14 mouse cellular contexts compared by ENCODE assay signal in the genomic region with DNA sequence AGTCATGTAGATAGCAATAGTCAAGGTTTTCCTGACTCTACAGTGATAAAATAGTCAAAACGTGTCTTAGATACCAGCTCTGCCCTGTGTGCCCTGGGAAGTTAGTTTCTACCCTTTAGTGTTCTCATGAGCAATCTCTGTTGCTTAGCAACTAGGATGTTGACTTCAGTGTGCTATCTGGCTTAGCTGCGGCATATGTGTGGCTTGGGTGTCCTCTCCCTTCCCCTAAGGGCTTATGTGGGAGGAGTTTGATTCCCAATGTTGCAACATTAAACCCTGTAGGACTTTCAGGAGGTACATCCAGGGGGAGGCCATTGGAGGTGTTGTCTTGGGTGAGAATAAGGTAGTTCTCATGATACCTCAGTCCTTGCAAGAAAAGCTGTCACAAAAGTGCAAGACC.
A peak's percentile ranks its signal among the peaks of the same experiment; 100 is the strongest.
DNase-seq lines count a peak whose midpoint lies in the region; ATAC-seq and TF ChIP-seq lines count a peak whose summit lies in the region.
"Had no signal": no experiment of that assay in that cellular context is flagged by ENCODE, and none has a peak within 500 bp of the region (broad histone marks: within the 10 kb centered on the region; RNA-seq: fewer than 3 reads in every experiment).

No protein-coding gene starts in this region.

- TF ChIP-seq POLR2A in heart, adult 2 months (IDR thresholded peaks at IDR 0.05; ENCODE audit: insufficient read depth, low read depth, low read length), result no peak
- TF ChIP-seq POLR2A in cerebellum, adult 2 months (IDR thresholded peaks at IDR 0.05; ENCODE audit: borderline replicate concordance, insufficient read depth, low read length), result no peak

- H3K9ac ChIP-seq in heart, embryonic 16.5 days (ENCODE audit: low read length), result no peak overlapping the region
- H3K9ac ChIP-seq in heart, adult 2 months (ENCODE audit: low read depth, low read length), result no peak overlapping the region
- H3K9ac ChIP-seq: liver, embryonic 15.5 days; neural tube, embryonic 12.5 days had no signal

- TF ChIP-seq CTCF in heart, adult 2 months (IDR thresholded peaks at IDR 0.05), result no peak
- TF ChIP-seq CTCF in cerebellum, adult 2 months (IDR thresholded peaks at IDR 0.05; ENCODE audit: borderline replicate concordance, insufficient read depth, low read depth, low read length), result no peak

- no peaks in the 10 kb centered on the region for H3K36me3 ChIP-seq in heart, embryonic 16.5 days (ENCODE audit: control insufficient read depth, insufficient read depth)
- H3K36me3 ChIP-seq in heart, adult 2 months (ENCODE audit: control insufficient read depth, insufficient read depth, low read length), result no peaks in the 10 kb centered on the region
- H3K36me3 ChIP-seq: G1E; liver, embryonic 15.5 days; neural tube, embryonic 12.5 days had no signal

- 16% methylated on average over 2 of the region's 2 CpGs for WGBS in heart, embryonic 16.5 days
- 18% methylated on average over 2 of the region's 2 CpGs for WGBS in heart, adult 2 months
- WGBS in cerebellum, adult 2 months, result 73% methylated on average over 2 of the region's 2 CpGs

- 0 out of 2 replicates have a peak, but pooled peaks have one; percentile 58 for ATAC-seq in heart, embryonic 16.5 days (replicated peaks; ENCODE audit: extremely low read depth, insufficient read depth, low FRiP score)
- ATAC-seq in megakaryocyte-erythroid progenitor cell, adult 5-6 weeks (replicated peaks; ENCODE audit: low FRiP score, low TSS enrichment, poor library complexity, severe bottlenecking), result 0 out of 2 replicates have a peak, but pooled peaks have one; percentile 26

- intact Hi-C loops in heart, adult 2 months (cut with DNase I), result no loop called here
- intact Hi-C loops in left cerebral cortex, postnatal 25 days (cut with DNase I), result no loop called here

- H3K27ac ChIP-seq in heart, embryonic 16.5 days (ENCODE audit: low read length), result no peak overlapping the region
- H3K27ac ChIP-seq in heart, adult 2 months, result no peak overlapping the region
- H3K27ac ChIP-seq in cerebellum, adult 2 months (ENCODE audit: insufficient read depth, low read length), result no peak overlapping the region
- H3K27ac ChIP-seq: gastrocnemius, adult 2 months; liver, embryonic 15.5 days; neural tube, embryonic 12.5 days had no signal

- no peak overlapping the region for H3K4me2 ChIP-seq in heart, embryonic 16.5 days (ENCODE audit: low read depth, low read length)
- H3K4me2 ChIP-seq: liver, embryonic 15.5 days; neural tube, embryonic 12.5 days had no signal

- no peaks in the 10 kb centered on the region for H3K9me3 ChIP-seq in heart, embryonic 16.5 days (replicated peaks; ENCODE audit: control insufficient read depth, low read length)
- H3K9me3 ChIP-seq: G1E; liver, embryonic 15.5 days; neural tube, embryonic 12.5 days had no signal

- no peaks in the 10 kb centered on the region for H3K27me3 ChIP-seq in heart, embryonic 16.5 days (ENCODE audit: control insufficient read depth, insufficient read depth, low read length)
- H3K27me3 ChIP-seq in heart, adult 2 months (ENCODE audit: control insufficient read depth, insufficient read depth, low read length), result no peaks in the 10 kb centered on the region
- no peaks in the 10 kb centered on the region for H3K27me3 ChIP-seq in cerebellum, adult 2 months (ENCODE audit: control insufficient read depth, insufficient read depth, low read length)
- H3K27me3 ChIP-seq: liver, embryonic 15.5 days; neural tube, embryonic 12.5 days had no signal

- TF ChIP-seq EP300 in heart, adult 2 months (IDR thresholded peaks at IDR 0.05; ENCODE audit: insufficient read depth, low read depth, low read length), result no peak

- H3K4me1 ChIP-seq in heart, embryonic 16.5 days (ENCODE audit: control insufficient read depth, insufficient read depth, low read length), result peaks cover 14% of the 10 kb centered on the region
- H3K4me1 ChIP-seq in heart, adult 2 months (ENCODE audit: control insufficient read depth, insufficient read depth, low read length), result 0 out of 2 replicates have a peak, but pooled peaks cover 1% of the 10 kb centered on the region
- H3K4me1 ChIP-seq in cerebellum, adult 2 months (ENCODE audit: control insufficient read depth, insufficient read depth, low read length), result no peaks in the 10 kb centered on the region
- H3K4me1 ChIP-seq: liver, embryonic 15.5 days had no signal

- H3K79me2 ChIP-seq in heart, adult 2 months (replicated peaks; ENCODE audit: control insufficient read depth, insufficient read depth, low read length), result no peaks in the 10 kb centered on the region

- no peak overlapping the region for H3K4me3 ChIP-seq in heart, embryonic 16.5 days (ENCODE audit: low read length)
- no peak overlapping the region for H3K4me3 ChIP-seq in heart, adult 2 months
- no peak overlapping the region for H3K4me3 ChIP-seq in cerebellum, adult 2 months (replicated peaks; ENCODE audit: insufficient read depth, low read depth, low read length)
- H3K4me3 ChIP-seq: gastrocnemius, adult 2 months; liver, embryonic 15.5 days; neural tube, embryonic 12.5 days had no signal

- no peak for DNase-seq in heart, adult 2 months
- DNase-seq in 3T3-L1 (ENCODE audit: low read depth, low spot score) (peak; percentile 52), R1 (ENCODE audit: low read depth, low spot score) (peak; percentile 56)
- DNase-seq in cerebellum, adult 2 months, result no peak
- no peak for DNase-seq in frontal cortex, postnatal 14 days (ENCODE audit: low spot score in 2 of 2)
- no peak for DNase-seq in left cerebral cortex, postnatal 25 days (ENCODE audit: low spot score in 2 of 2)
- DNase-seq: adrenal gland, postnatal 36 days; gastrocnemius, adult 2 months; layer of hippocampus, postnatal 36 days had no signal

Comparison
In these comparisons a context has a peak if more than half of its experiments do, and no peak if none do; other contexts are left out.
1. DNase-seq: peak in 3T3-L1 (single experiment) and R1 (single experiment); none in heart, adult 2 months (0 of 2), cerebellum, adult 2 months (0 of 2), frontal cortex, postnatal 14 days (0 of 2) and left cerebral cortex, postnatal 25 days (0 of 2).